Mouse (Mus musculus) brain, embryonic 14.5 days (tissue): ENCODE measurements around the gene Gm26566.
A peak's percentile ranks its signal among the peaks of the same experiment; 100 is the strongest.
"Not testable (repeated sequence)": the region's sequence is repeated elsewhere in the genome, so short reads cannot be mapped to it uniquely, and the experiment has no call there.

ENCODE experiments used
- CTCF ChIP-seq: fragments of 200-500 bp; IDR thresholded peaks from 2 replicates; pipeline ENCODE4 v1.5.1; 2012; ENCODE audit warnings: inconsistent platforms, mild to moderate bottlenecking, moderate library complexity, borderline replicate concordance; ENCODE audit not compliant: insufficient read depth, insufficient read length; ENCODE audit errors: extremely low read depth
- POLR2A ChIP-seq: fragments of 200-500 bp; IDR thresholded peaks from 2 replicates; pipeline ENCODE4 v1.6.1; 2012; ENCODE audit warnings: mild to moderate bottlenecking, inconsistent platforms, borderline replicate concordance; ENCODE audit not compliant: poor library complexity, insufficient read depth, insufficient read length, severe bottlenecking; ENCODE audit errors: extremely low read depth

DNA sequence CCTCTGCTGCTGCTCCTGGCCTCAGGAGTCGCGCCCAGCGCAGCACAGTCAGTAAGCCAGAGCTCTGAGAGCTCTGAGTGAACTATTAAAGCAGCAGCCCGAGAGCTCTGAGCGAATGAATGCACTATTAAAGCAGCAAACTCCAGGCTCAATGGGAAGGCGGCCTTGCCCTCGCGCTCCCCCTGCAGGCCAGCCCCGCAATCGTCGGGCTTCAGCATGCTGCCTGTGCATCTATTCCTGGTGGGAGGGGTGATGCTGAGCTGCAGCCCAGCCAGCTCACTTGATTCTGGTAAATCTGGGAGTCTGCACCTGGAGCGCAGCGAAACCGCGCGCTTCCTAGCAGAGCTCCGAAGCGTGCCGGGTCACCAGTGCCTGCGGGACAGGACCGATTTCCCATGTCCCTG lies 36.0 kb downstream of the Gm26566 start:
- peak; percentile 67 for TF ChIP-seq CTCF
- TF ChIP-seq POLR2A, result not testable (repeated sequence)
